30 mouse cellular contexts compared by ENCODE assay signal in the genomic region with DNA sequence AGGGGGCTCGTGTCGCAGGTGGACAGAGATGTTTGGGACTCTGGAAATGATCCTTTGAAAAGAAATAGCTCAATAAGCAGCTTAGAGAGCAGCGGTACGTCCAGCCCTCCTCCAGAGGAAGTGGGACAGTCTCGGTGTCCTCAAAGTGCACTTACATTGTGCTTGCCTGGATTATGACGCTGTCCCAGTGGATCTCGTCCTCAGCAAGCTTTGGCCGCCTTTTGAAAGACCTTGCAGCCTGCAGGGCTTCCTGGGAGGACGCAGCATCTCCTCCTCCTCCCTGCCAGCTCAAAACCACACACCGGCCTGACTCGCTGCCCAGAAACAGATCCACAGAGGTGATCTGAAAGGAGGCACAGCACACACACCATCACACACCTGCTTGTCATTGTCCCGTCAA. TPM values are rescaled to one million over a fixed set of nuclear protein-coding genes. Genes with fewer than 3 reads are reported as not detected.
"Had no signal": no experiment of that assay in that cellular context is flagged by ENCODE, and none has a peak within 500 bp of the region (broad histone marks: within the 10 kb centered on the region; RNA-seq: fewer than 3 reads in every experiment).

No protein-coding gene starts in this region.

- H3K27me3 ChIP-seq: limb, embryonic 12.5 days; limb, embryonic 13.5 days; limb, embryonic 15.5 days; liver, embryonic 12.5 days; liver, embryonic 13.5 days; liver, embryonic 15.5 days; lung, embryonic 15.5 days; megakaryocyte, embryonic 14.5 days; midbrain, embryonic 12.5 days; midbrain, embryonic 13.5 days; midbrain, embryonic 15.5 days; neural tube, embryonic 12.5 days had no signal

- H3K4me1 ChIP-seq: limb, embryonic 10.5 days; limb, embryonic 12.5 days; limb, embryonic 13.5 days; limb, embryonic 15.5 days; liver, embryonic 12.5 days; liver, embryonic 13.5 days; liver, embryonic 15.5 days; lung, embryonic 15.5 days; megakaryocyte, embryonic 14.5 days; midbrain, embryonic 10.5 days; midbrain, embryonic 12.5 days; midbrain, embryonic 13.5 days; midbrain, embryonic 15.5 days; neural tube, embryonic 12.5 days had no signal

- H3K4me3 ChIP-seq: limb, embryonic 10.5 days; limb, embryonic 12.5 days; limb, embryonic 13.5 days; limb, embryonic 15.5 days; liver, embryonic 12.5 days; liver, embryonic 13.5 days; liver, embryonic 15.5 days; lung, embryonic 15.5 days; megakaryocyte, embryonic 14.5 days; midbrain, embryonic 10.5 days; midbrain, embryonic 12.5 days; midbrain, embryonic 13.5 days; midbrain, embryonic 15.5 days; myocyte; neural tube, embryonic 12.5 days had no signal

- H3K27ac ChIP-seq: limb, embryonic 10.5 days; limb, embryonic 12.5 days; limb, embryonic 13.5 days; limb, embryonic 15.5 days; liver, embryonic 12.5 days; liver, embryonic 13.5 days; liver, embryonic 14.5 days; liver, embryonic 15.5 days; lung, embryonic 15.5 days; macrophage; midbrain, embryonic 10.5 days; midbrain, embryonic 12.5 days; midbrain, embryonic 13.5 days; midbrain, embryonic 15.5 days; neural tube, embryonic 12.5 days had no signal

- H3K9ac ChIP-seq: limb, embryonic 12.5 days; limb, embryonic 13.5 days; limb, embryonic 15.5 days; liver, embryonic 12.5 days; liver, embryonic 13.5 days; liver, embryonic 14.5 days; liver, embryonic 15.5 days; liver, postnatal 0 days; lung, embryonic 14.5 days; lung, embryonic 15.5 days; midbrain, embryonic 12.5 days; midbrain, embryonic 13.5 days; midbrain, embryonic 15.5 days; neural tube, embryonic 12.5 days had no signal

- DNase-seq: left cerebral cortex, postnatal 4 days; liver; liver, embryonic 13.5 days; liver, postnatal 0 days; lung, adult 18-20 months; lung, adult 2 months; lung, embryonic 14.5 days; lung, postnatal 10 days; lung, postnatal 14 days; lung, postnatal 36 days; lung, postnatal 4 days; midbrain, embryonic 14.5 days had no signal

- H3K9me3 ChIP-seq: limb, embryonic 10.5 days; limb, embryonic 12.5 days; limb, embryonic 13.5 days; limb, embryonic 15.5 days; liver, embryonic 12.5 days; liver, embryonic 13.5 days; liver, embryonic 15.5 days; lung, embryonic 15.5 days; megakaryocyte, embryonic 14.5 days; midbrain, embryonic 10.5 days; midbrain, embryonic 12.5 days; midbrain, embryonic 13.5 days; midbrain, embryonic 15.5 days; neural tube, embryonic 12.5 days had no signal

RNA-seq across cellular contexts. Expression of a gene that starts 59.3 kb away (rescaled TPM):
- total RNA-seq: megakaryocyte-erythroid progenitor cell, adult 5-6 weeks; monocyte, adult 5-6 weeks had no signal
- polyA plus RNA-seq: macrophage, myocyte had no signal
